Mouse (Mus musculus) midbrain, embryonic 11.5 days (tissue): ENCODE data around the gene Cpeb4. TPM values are rescaled to one million over a fixed set of nuclear protein-coding genes. Genes with fewer than 3 reads are reported as not detected.
A peak's percentile ranks its signal among the peaks of the same experiment; 100 is the strongest.
"Not testable (repeated sequence)": the region's sequence is repeated elsewhere in the genome, so short reads cannot be mapped to it uniquely, and the experiment has no call there.

Experiments
- ATAC-seq: fragments of 200-750 bp; cut with Nextera tagmentation; 2 replicates; pipeline ENCODE4 v1.8.0; 2017; ENCODE audit warnings: moderate TSS enrichment, moderate library complexity; ENCODE audit not compliant: low FRiP score
- DNase-seq: peaks from one replicate; pipeline ENCODE4 v3.0.0; 2015; ENCODE audit warnings: low spot score; ENCODE audit errors: missing footprints
- H3K27ac ChIP-seq: fragments of 300-500 bp; sonication (generic); 2 replicates; pipeline ENCODE4 v1.5.1; 2014; ENCODE audit warnings: low read depth, low read length
- H3K27me3 ChIP-seq: fragments of 300-500 bp; sonication (generic); 2 replicates; pipeline ENCODE4 v1.6.1; 2014; ENCODE audit warnings: mild to moderate bottlenecking, low read length, moderate library complexity, mixed read lengths; ENCODE audit not compliant: control insufficient read depth, insufficient read depth
- H3K36me3 ChIP-seq: fragments of 300-500 bp; sonication (generic); 2 replicates; pipeline ENCODE4 v1.6.1; 2014; ENCODE audit warnings: mild to moderate bottlenecking, low read length, moderate library complexity, mixed read lengths; ENCODE audit not compliant: control insufficient read depth, insufficient read depth
- H3K4me1 ChIP-seq: fragments of 300-500 bp; sonication (generic); 2 replicates; pipeline ENCODE4 v1.6.1; 2014; ENCODE audit warnings: low read length; ENCODE audit not compliant: control insufficient read depth, insufficient read depth
- H3K4me2 ChIP-seq: fragments of 300-500 bp; sonication (generic); 2 replicates; pipeline ENCODE4 v1.6.1; 2014; ENCODE audit warnings: mild to moderate bottlenecking, moderate library complexity
- H3K4me3 ChIP-seq: fragments of 300-500 bp; sonication (generic); 2 replicates; pipeline ENCODE4 v1.5.1; 2014; ENCODE audit warnings: low read depth, low read length
- H3K9ac ChIP-seq: fragments of 300-500 bp; sonication (generic); 2 replicates; pipeline ENCODE4 v1.6.1; 2014; ENCODE audit warnings: low read length
- H3K9me3 ChIP-seq: fragments of 300-500 bp; sonication (generic); 2 replicates; pipeline ENCODE4 v1.6.1; 2016; ENCODE audit warnings: low read length; ENCODE audit not compliant: control insufficient read depth
- WGBS: fragments of 180-500 bp; shearing (Covaris S2); extraction: QIAGEN DNeasy Blood & Tissue Kit; methylation state at CpG from one replicate; pipeline ENCODE4 v1.1.7; 2014; 5-methylcytosine and 5-hydroxymethylcytosine counted together
- polyA plus RNA-seq: library from polyadenylated mRNA; unstranded; fragments of >200 nt; fragmentation: Nextera tagmentation; extraction: Ambion mirVana; gene quantifications from 2 replicates; pipeline ENCODE4 v1.2.1, GENCODE M21; 2014

Gene Cpeb4
- polyA plus RNA-seq, 1 experiment from 2014 or later: 11.7 TPM

DNA sequence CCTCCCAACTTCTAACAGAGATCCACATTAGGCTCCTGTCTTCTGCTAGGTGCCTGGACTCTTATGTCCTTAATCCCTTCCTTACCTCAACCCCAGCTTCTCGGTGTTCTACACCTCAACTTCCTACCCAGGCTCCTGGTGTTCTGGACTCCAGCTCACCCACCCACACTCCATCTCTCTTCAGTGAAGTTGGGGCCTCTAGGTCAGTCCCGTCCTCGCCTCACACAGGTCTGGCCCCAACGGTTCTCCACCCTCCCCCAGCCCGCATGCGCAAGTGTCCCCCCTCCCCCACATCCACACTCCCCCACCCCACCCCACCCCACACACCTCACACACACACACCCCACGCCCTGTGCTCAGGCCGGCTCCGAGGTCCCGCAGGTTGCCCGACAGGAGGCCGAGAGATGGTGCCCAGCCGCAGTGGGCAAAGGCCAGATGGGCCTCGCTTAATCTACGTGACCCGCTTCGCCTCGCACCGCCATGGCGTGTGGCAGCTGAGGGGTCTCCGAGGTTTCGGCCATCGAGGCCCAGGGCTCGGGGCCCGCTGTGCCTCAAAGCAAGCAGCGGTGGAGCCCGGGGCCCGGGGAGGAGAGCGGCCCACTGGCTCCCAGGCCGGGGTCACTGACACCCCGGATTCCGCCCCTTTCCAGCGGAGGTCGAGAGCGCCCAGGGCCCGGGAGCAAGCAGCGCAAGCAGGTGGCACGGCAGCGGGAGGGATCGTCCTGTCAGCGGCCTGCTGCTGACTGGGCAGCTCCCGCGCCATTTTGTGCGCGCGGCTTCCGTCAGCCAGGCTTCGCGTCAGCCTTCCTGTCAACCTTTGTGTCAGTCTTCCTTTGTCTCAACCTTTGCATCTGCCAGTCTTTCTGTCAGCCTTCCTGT, 93.5 kb downstream of the Cpeb4 start, which contains the start of gene 4930524B15Rik:
TSS of gene 4930524B15Rik (plus strand) at position 337 of the 879 bp plus-strand sequence.
- DNase-seq: peak; percentile 90
- 40% methylated on average over 49 of the region's 49 CpGs for WGBS

DNA sequence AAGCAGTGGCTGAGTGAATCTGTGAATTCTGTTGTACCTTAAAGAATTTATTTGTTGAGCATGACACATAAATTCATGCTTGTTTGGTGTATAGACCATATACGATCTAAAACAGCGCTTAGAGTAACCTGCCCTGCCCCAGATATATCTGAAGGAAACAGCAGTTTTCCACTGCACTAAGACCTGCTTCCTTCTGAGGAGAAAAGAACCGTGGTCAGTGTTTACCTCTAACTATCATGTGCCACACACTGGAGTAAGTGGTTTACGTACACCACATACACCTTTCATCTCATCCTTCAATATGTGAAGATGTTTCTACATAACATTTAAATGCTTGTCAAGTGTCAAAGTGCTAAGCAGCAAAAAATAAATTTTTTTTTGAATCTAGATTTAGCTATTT, 102.1 kb downstream of the Cpeb4 start:
- WGBS: 80% methylated on average over 4 of the region's 4 CpGs
- Histone ChIP-seq H3K9ac (no peak overlapping the region), H3K27me3 (no peaks in the 10 kb centered on the region), H3K36me3 (no peaks in the 10 kb centered on the region), H3K4me2 (no peak overlapping the region), H3K9me3 (no peaks in the 10 kb centered on the region), H3K4me1 (no peaks in the 10 kb centered on the region), H3K27ac (no peak overlapping the region), H3K4me3 (no peak overlapping the region)
- ATAC-seq (no peak), DNase-seq (no peak)

More for the DNA sequence above, 93.5 kb downstream of the Cpeb4 start, which contains the start of gene 4930524B15Rik:
- ATAC-seq: peak; percentile 70
- Histone ChIP-seq H3K27me3 (no peaks in the 10 kb centered on the region), H3K4me2 (peak within 1 kb of the TSS; percentile 41), H3K4me3 (peak within 1 kb of the TSS; percentile 21), H3K36me3 (no peaks in the 10 kb centered on the region), H3K9ac (peak within 1 kb of the TSS; percentile 63), H3K9me3 (no peaks in the 10 kb centered on the region), H3K4me1 (peaks cover 2% of the 10 kb centered on the region; the same call in 1 of the 2 replicates), H3K27ac (no peak within 1 kb of the TSS)

DNA sequence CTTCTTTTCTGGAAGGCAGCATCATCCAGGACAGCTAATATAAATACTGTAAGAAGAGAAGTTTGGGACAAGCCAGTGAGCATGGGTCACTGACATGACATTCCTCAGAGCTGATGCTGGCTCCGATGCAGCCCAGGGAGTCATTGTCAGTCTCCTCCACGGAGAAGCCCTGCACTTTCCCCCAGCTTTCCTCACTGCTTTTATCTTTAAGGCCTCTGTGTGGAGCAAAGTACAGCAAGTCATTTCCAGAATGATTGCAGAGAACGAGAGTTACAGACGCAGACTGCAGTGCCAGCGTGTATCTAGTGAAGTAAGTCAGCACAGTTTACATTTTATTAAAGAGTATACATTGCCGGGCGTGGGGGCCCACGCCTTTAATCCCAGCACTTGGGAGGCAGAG, 102.8 kb downstream of the Cpeb4 start:
- Histone ChIP-seq H3K36me3 (no peaks in the 10 kb centered on the region), H3K27ac (no peak overlapping the region), H3K9ac (no peak overlapping the region), H3K27me3 (no peaks in the 10 kb centered on the region), H3K4me2 (no peak overlapping the region), H3K4me3 (no peak overlapping the region), H3K9me3 (peaks cover under 1% of the 10 kb centered on the region; the same call in 1 of the 2 replicates), H3K4me1 (no peaks in the 10 kb centered on the region)
- DNase-seq (no peak), ATAC-seq (no peak)
- WGBS: 67% methylated on average over 8 of the region's 8 CpGs

DNA sequence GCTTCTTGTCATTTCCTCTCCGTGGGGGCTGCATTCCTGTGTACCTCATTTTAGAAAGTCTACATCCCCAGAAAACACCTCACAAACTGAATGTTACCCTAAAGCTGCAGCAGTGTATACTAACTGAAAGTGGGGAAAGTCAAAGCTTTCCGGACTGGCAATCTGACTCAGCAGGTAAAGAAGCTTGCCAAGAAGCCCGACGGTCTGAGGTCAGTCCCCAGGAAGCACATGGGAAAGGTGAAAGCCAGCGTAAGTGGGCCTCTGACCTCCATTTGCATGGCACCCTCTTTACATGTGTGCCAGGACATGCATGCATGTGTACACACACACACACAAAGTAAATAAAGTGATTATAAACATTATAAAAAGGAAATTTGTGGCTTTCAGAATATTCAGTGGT, 103.7 kb downstream of the Cpeb4 start:
- H3K36me3 ChIP-seq: no peaks in the 10 kb centered on the region
- H3K27me3 ChIP-seq: no peaks in the 10 kb centered on the region
- H3K4me3 ChIP-seq: no peak overlapping the region
- ATAC-seq: no peak
- H3K27ac ChIP-seq: no peak overlapping the region
- H3K9ac ChIP-seq: no peak overlapping the region
- no peak for DNase-seq
- H3K9me3 ChIP-seq: peaks cover 2% of the 10 kb centered on the region; the same call in 1 of the 2 replicates
- H3K4me1 ChIP-seq: no peaks in the 10 kb centered on the region
- no peak overlapping the region for H3K4me2 ChIP-seq
- 80% methylated on average over 5 of the region's 5 CpGs for WGBS

DNA sequence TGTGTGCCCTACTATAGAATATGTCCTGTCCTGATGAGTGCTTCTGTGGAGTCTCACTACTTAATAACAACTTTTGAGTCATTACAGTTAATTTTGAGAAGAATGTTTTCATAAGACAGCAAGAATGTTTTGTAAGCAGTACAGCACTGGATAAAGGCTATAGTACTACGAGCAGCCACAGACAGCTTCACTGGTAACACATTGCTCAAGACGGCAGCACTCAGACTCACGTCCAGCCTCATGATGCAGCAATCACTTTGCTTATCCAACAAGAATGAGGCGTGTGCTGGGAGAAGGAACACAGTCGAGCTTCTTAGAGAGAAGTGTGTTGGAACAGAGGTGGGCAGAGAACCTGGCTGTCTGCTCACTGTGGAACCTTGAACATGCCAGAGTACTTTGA, 104.1 kb downstream of the Cpeb4 start:
- Histone ChIP-seq H3K9ac (no peak overlapping the region), H3K36me3 (no peaks in the 10 kb centered on the region), H3K4me2 (no peak overlapping the region), H3K9me3 (peaks cover 2% of the 10 kb centered on the region; the same call in 1 of the 2 replicates), H3K27me3 (no peaks in the 10 kb centered on the region), H3K27ac (no peak overlapping the region), H3K4me1 (no peaks in the 10 kb centered on the region), H3K4me3 (no peak overlapping the region)
- 79% methylated on average over 5 of the region's 5 CpGs for WGBS
- DNase-seq: no peak
- ATAC-seq: no peak

DNA sequence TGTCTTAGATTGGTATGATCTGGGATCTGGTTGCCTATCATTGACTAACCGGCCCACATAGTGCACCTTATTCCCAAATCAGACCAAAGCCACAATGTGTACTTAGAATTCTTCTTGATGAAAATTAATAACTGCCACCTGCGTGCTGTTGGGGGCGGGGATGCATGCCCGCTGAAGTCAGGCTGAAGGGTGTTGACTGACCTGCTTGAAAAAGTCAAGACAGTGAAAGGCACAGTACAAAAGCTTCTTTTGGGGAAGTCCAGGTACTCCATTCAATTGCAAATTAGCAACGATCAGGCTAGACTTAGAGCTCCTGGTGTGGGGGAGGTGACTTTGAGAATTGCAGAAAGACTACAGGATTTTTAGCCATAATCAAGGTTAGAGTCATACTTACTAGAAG, 108.1 kb downstream of the Cpeb4 start:
- H3K4me3 ChIP-seq, H3K9me3 ChIP-seq, H3K4me1 ChIP-seq, H3K9ac ChIP-seq, H3K4me2 ChIP-seq, H3K27me3 ChIP-seq, H3K27ac ChIP-seq, DNase-seq, ATAC-seq, H3K36me3 ChIP-seq: not testable (repeated sequence)
- 85% methylated on average over 5 of the region's 5 CpGs for WGBS

DNA sequence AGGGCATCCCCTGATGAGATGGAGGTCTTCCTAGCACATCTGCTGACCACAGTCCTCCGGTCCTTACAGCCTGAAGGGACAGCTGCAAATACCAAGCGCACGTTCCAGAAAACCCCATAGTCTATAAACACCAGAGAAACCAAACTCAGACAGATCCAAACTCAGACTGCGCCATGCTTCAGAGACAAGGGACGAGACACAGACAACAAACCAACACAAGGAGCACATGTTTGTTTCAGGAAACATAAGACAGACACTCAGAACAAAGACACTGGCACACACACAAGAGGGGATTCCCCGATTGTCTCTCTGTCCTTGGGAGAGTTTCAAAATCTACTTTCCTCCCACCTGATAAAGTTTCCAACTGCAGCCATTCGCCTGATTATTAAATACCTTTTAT, 109.8 kb downstream of the Cpeb4 start:
- no peaks in the 10 kb centered on the region for H3K4me1 ChIP-seq
- no peak for ATAC-seq
- H3K27me3 ChIP-seq: no peaks in the 10 kb centered on the region
- H3K9me3 ChIP-seq: peaks cover 2% of the 10 kb centered on the region; the same call in 1 of the 2 replicates
- H3K27ac ChIP-seq: no peak overlapping the region
- 89% methylated on average over 7 of the region's 7 CpGs for WGBS
- H3K4me2 ChIP-seq: no peak overlapping the region
- no peak for DNase-seq
- H3K36me3 ChIP-seq: no peaks in the 10 kb centered on the region
- no peak overlapping the region for H3K4me3 ChIP-seq
- no peak overlapping the region for H3K9ac ChIP-seq

DNA sequence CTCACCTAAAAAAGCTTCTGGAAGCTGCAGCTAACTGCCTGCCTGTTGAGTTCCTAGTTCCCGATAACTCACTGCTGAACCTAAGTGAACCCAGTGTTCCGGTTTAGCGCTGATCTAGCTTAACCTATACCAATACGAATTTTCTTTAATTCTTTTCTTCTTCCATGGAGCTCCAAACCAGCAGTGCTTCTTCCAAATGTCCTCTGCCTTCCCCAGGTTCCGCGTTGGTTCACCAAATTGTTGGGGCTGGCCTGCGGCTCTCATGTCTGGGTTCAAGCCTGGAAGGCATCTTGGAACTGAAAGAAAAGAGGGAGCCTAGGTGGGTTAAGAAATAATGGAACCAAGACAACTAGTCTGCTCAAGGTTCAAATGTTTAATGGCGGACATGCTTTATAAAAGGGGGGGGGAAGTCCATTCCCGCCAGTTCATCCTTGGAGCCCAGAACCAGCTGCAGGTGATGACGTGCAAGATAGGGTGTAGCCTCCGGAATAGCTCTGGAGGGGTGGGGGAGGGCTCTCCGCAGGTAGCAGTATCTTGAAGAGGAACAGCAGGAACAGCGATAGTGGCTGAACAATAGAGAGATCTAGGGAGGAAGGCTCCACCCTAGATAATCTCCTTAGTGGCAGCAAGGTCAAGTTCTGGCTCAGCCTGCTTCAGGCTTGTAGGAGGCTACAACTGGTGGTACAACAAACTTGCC, 110.4 kb downstream of the Cpeb4 start:
- WGBS: 87% methylated on average over 13 of the region's 13 CpGs
- ATAC-seq, H3K27me3 ChIP-seq, H3K9ac ChIP-seq, H3K9me3 ChIP-seq, H3K27ac ChIP-seq, H3K36me3 ChIP-seq, H3K4me3 ChIP-seq, H3K4me1 ChIP-seq, DNase-seq, H3K4me2 ChIP-seq: not testable (repeated sequence)

DNA sequence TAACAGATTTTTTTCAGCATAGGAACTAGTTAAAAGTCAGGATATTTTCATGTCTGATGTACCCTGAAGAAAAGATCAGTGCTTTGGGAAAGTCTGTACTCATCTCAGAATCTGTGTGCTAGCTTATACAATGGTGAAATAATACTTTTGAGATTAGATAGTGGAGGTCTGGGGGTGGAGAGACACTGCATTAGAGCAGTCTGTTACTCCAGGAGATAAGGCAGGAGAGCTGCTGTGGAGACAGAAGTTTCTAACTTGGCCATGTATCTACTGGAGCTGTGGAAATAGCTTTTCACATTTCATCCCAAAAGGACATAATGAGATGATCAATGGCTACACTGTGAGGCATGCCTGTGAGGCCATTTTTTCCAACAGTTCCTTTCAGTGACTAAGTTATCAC, 111.2 kb downstream of the Cpeb4 start:
- no peak overlapping the region for H3K4me2 ChIP-seq
- peaks cover 2% of the 10 kb centered on the region; the same call in 1 of the 2 replicates for H3K9me3 ChIP-seq
- no peaks in the 10 kb centered on the region for H3K4me1 ChIP-seq
- DNase-seq (no peak), ATAC-seq (no peak)
- H3K36me3 ChIP-seq: no peaks in the 10 kb centered on the region
- no peak overlapping the region for H3K9ac ChIP-seq
- H3K27ac ChIP-seq: no peak overlapping the region
- no peaks in the 10 kb centered on the region for H3K27me3 ChIP-seq
- H3K4me3 ChIP-seq: no peak overlapping the region
